Comparison of ENCODE assay signal across 13 mouse cellular contexts in the genomic region with DNA sequence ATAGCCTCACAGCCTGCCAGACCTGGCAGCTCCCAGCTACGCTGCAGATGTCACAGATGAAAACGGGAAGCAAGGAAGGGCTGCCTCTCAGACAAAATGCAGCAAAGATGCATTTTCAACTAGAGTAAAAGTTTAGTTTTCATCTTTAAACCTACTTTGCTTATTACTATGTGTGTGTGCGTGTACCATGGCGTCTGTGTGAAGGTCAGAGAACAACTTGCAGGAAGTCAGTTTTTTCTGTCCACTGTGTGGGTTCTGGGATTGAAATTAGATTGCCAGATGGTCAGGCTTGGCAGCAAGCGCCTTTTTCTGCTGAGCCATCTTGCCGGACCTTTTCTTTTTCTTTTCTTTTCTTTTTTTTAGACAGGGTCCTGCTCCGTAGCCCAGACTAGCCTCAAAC. TPM values are rescaled to one million over a fixed set of nuclear protein-coding genes. Genes with fewer than 3 reads are reported as not detected.
DNase-seq lines count a peak whose midpoint lies in the region; TF ChIP-seq lines count a peak whose summit lies in the region.
"Had no signal": no experiment of that assay in that cellular context is flagged by ENCODE, and none has a peak within 500 bp of the region (broad histone marks: within the 10 kb centered on the region; RNA-seq: fewer than 3 reads in every experiment).

No protein-coding gene starts in this region.

- H3K36me3 ChIP-seq in heart, adult 2 months (ENCODE audit: control insufficient read depth, insufficient read depth, low read length) = no peaks in the 10 kb centered on the region

- H3K4me1 ChIP-seq in heart, adult 2 months (ENCODE audit: control insufficient read depth, insufficient read depth, low read length) = peaks cover 9% of the 10 kb centered on the region

- peak overlapping the region; percentile 28; the same call in 1 of the 2 replicates for H3K9ac ChIP-seq in heart, adult 2 months (ENCODE audit: low read depth, low read length)
- H3K9ac ChIP-seq: limb, embryonic 15.5 days; lung, embryonic 14.5 days; midbrain, embryonic 15.5 days had no signal

- no peak for DNase-seq in heart, adult 2 months
- DNase-seq in heart, postnatal 10 days = no peak
- no peak for DNase-seq in layer of hippocampus, adult 2 months (ENCODE audit: low spot score in 2 of 2)
- no peak for DNase-seq in layer of hippocampus, adult 8-10 months (ENCODE audit: low spot score in 2 of 2)
- DNase-seq in cerebellum, adult 18-20 months = peak; percentile 60 to 65
- DNase-seq in cerebellum, adult 9-11 months = peak; percentile 72
- DNase-seq in adrenal gland, postnatal 10 days = no peak
- DNase-seq: heart, postnatal 14 days; thymus, adult 2 months had no signal

- no peaks in the 10 kb centered on the region for H3K27me3 ChIP-seq in heart, adult 2 months (ENCODE audit: control insufficient read depth, insufficient read depth, low read length)
- H3K27me3 ChIP-seq: limb, embryonic 15.5 days; midbrain, embryonic 15.5 days had no signal

- TF ChIP-seq EP300 in heart, adult 2 months (IDR thresholded peaks at IDR 0.05; ENCODE audit: insufficient read depth, low read depth, low read length) = no peak

- H3K27ac ChIP-seq in heart, adult 2 months = peak overlapping the region; percentile 67
- H3K27ac ChIP-seq in layer of hippocampus, adult 2 months = peak overlapping the region; percentile 73
- H3K27ac ChIP-seq: limb, embryonic 15.5 days; midbrain, embryonic 15.5 days had no signal

- no peak for TF ChIP-seq CTCF in heart, adult 2 months (IDR thresholded peaks at IDR 0.05)
- TF ChIP-seq CTCF in layer of hippocampus, adult 2 months (conservative IDR thresholded peaks at IDR 0.05) = no peak

- no peak for TF ChIP-seq POLR2A in heart, adult 2 months (IDR thresholded peaks at IDR 0.05; ENCODE audit: insufficient read depth, low read depth, low read length)

- intact Hi-C loops in heart, adult 2 months (cut with DNase I) = no loop called here
- intact Hi-C loops in heart, postnatal 10 days (cut with DNase I) = no loop called here

- H3K79me2 ChIP-seq in heart, adult 2 months (replicated peaks; ENCODE audit: control insufficient read depth, insufficient read depth, low read length) = no peaks in the 10 kb centered on the region

- 43% methylated on average over 7 of the region's 7 CpGs for WGBS in heart, adult 2 months

- no peak overlapping the region for H3K4me3 ChIP-seq in heart, adult 2 months
- no peak overlapping the region for H3K4me3 ChIP-seq in layer of hippocampus, adult 2 months
- H3K4me3 ChIP-seq: limb, embryonic 15.5 days; midbrain, embryonic 15.5 days had no signal

RNA-seq across cellular contexts. Expression of gene Wdr73, which starts 6.9 kb away (rescaled TPM):
- 1 to 10 TPM; 4.3 to 7.2 TPM for total RNA-seq in heart, adult 2 months (2021)
- polyA plus RNA-seq in heart, adult 2 months (2012; rRNA removed) = 7.7 and 10.7 TPM in 2 replicates
- total RNA-seq in heart, postnatal 10 days (2021) = 10 to 100 TPM in 1 of 2 experiments, 1 to 10 TPM in 1; 7.9 to 10.6 TPM
- total RNA-seq in layer of hippocampus, adult 2 months (2021) = 10 to 100 TPM; 31.2 to 33.3 TPM
- 10 to 100 TPM; 26.9 to 36.3 (median 30.5) TPM for total RNA-seq in layer of hippocampus, adult 8-10 months (2022)
- total RNA-seq in adrenal gland, postnatal 10 days (2021) = 10 to 100 TPM; 24.9 to 27.1 TPM

RNA-seq across cellular contexts. Expression of gene Nmb, which starts 10.7 kb away (rescaled TPM):
- total RNA-seq in heart, adult 2 months (2021) = 1 to 10 TPM; 7.5 to 9.8 TPM
- 4.2 and 4.9 TPM in 2 replicates for polyA plus RNA-seq in heart, adult 2 months (2012; rRNA removed)
- 1 to 10 TPM; 2.1 to 6.4 TPM for total RNA-seq in heart, postnatal 10 days (2021)
- total RNA-seq in layer of hippocampus, adult 2 months (2021) = 10 to 100 TPM; 10.7 to 13.7 TPM
- total RNA-seq in layer of hippocampus, adult 8-10 months (2022) = 10 to 100 TPM in 1 of 4 experiments, 1 to 10 TPM in 3; 8.3 to 12.2 (median 9.2) TPM
- 1 to 10 TPM; 4.0 to 4.7 TPM for total RNA-seq in adrenal gland, postnatal 10 days (2021)
- total RNA-seq: granulocyte monocyte progenitor cell, adult 5-6 weeks had no signal

RNA-seq across cellular contexts. Expression of gene Zscan2, which starts 33.5 kb away (rescaled TPM):
- total RNA-seq in heart, adult 2 months (2021) = 1 to 10 TPM; 5.7 to 6.3 TPM
- 3.0 and 4.0 TPM in 2 replicates for polyA plus RNA-seq in heart, adult 2 months (2012; rRNA removed)
- 1 to 10 TPM; 8.0 to 9.6 TPM for total RNA-seq in heart, postnatal 10 days (2021)
- 10 to 100 TPM; 15.1 to 17.4 TPM for total RNA-seq in layer of hippocampus, adult 2 months (2021)
- 10 to 100 TPM; 11.8 to 15.0 (median 13.5) TPM for total RNA-seq in layer of hippocampus, adult 8-10 months (2022)
- 1 to 10 TPM; 6.5 to 6.8 TPM for total RNA-seq in adrenal gland, postnatal 10 days (2021)

RNA-seq across cellular contexts. Expression of gene Sec11a, which starts 53.4 kb away (rescaled TPM):
- total RNA-seq in heart, adult 2 months (2021) = 10 to 100 TPM; 41.6 to 43.4 TPM
- 37.3 and 64.8 TPM in 2 replicates for polyA plus RNA-seq in heart, adult 2 months (2012; rRNA removed)
- total RNA-seq in heart, postnatal 10 days (2021) = 10 to 100 TPM; 70.2 to 75.0 TPM
- 10 to 100 TPM; 54.2 to 56.2 TPM for total RNA-seq in layer of hippocampus, adult 2 months (2021)
- total RNA-seq in layer of hippocampus, adult 8-10 months (2022) = 10 to 100 TPM; 50.9 to 60.0 (median 55.3) TPM
- 100 to 1,000 TPM; 113 to 124 TPM for total RNA-seq in adrenal gland, postnatal 10 days (2021)

Comparison
In these comparisons a context has a peak if more than half of its experiments do, and no peak if none do; other contexts are left out.
1. DNase-seq: peak in cerebellum, adult 18-20 months (2 of 2) and cerebellum, adult 9-11 months (single experiment); none in heart, adult 2 months (0 of 2), heart, postnatal 10 days (0 of 2), layer of hippocampus, adult 2 months (0 of 2), layer of hippocampus, adult 8-10 months (0 of 2) and adrenal gland, postnatal 10 days (single experiment).